Mouse (Mus musculus) kidney, adult 11 months (tissue): ENCODE results near the gene Cfap73.

ENCODE experiments used
- DNase-seq: peaks from one replicate; pipeline ENCODE4 v3.0.0; 2022

Cfap73 gene

DNA sequence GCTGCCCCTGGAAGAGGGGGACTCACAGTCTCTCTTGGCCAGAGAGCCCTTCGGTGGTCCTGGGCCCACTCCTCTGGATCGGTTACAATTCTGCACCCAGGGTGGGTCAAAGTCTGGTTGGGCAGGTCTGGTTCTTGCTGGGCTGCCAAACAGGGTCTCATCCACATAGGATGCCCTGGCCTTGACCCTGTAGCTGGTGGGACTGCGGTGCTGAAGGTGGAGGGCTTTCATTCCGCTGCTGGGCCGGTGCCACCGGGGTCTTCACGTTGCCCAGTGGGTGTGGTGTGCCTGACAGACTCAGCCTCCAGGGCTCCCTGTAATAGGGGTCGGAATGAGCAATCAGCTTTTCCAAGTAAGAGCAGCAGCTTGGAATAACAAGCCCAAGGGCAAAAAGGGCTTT, 22.6 kb downstream of the Cfap73 start:
- DNase-seq, result no peak

GRCm38 (mm10) chr5:120610906-120611305, 23.1 kb downstream of the Cfap73 start:
- DNase-seq, result peak; percentile 52

- no peak for DNase-seq
These were observed 24.7 kb downstream of the Cfap73 start for GRCm38 (mm10) chr5:120609246-120609775.

GRCm38 (mm10) chr5:120607335-120607734, 26.7 kb downstream of the Cfap73 start:
- DNase-seq, result no peak

GRCm38 (mm10) chr5:120606590-120607200, 27.3 kb downstream of the Cfap73 start:
- no peak for DNase-seq

- DNase-seq, result peak; percentile 72
These were observed 28.3 kb downstream of the Cfap73 start for GRCm38 (mm10) chr5:120605688-120606087.

DNA sequence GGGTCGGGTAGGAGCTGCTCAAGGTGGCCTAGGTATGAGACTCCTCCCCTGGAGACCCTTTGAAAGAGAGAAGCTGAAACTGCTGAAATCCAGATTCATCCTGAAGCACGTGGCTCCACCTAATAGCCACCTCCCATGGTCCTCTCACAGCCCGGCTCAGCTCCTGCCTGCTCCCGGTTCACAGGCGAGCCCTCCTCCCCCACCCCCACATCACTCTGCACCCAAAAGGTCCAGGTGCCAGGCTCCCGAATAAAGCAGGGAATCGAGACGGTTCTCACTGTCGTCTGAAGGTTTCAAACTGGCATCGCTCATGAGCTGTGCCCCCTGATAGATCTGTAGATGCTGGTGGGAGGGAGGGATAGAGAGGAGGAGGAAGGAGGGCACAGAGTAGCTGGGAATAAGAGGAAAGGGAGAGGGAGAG, 28.8 kb downstream of the Cfap73 start:
- no peak for DNase-seq

DNA sequence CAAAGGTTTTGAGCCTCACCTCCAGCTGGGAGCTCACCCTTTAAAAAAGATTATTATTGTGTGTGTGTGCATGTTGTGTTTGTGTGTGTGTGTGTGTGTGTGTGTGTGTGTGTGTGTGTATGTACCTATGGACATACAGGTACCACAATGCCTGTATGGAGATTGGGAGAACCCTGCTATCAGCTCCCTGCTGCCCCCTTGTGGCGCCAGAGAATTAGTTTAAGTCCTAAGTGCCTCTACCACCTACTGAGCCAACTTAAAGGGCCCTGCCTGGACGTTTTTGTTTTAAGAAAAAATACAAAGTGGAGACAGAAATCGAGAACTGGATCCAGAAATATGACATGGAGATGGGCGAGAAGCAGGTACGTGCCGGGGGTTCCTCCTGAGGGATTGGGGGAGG, 29.2 kb downstream of the Cfap73 start:
- peak; percentile 70 for DNase-seq

DNA sequence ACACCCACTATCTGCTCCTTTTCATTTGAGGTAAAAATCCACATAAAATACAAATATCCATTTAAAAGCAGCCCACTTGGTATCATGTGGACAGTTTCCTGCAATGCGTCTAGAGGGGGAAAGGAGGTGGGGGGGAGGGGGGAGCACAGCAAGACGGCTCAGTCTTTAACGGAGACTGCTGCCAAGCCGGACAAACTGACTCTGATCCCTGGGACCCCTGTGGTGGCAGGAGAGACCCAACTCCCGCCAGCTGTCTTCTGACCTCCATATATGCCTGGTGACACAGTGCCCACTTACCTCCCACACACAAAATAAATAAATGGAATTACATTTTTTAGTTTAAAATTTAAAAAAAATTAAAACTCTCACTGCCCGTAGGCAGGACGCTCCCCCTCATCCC, 30.5 kb downstream of the Cfap73 start:
- DNase-seq, result no peak

GRCm38 (mm10) chr5:120602210-120602609, 31.8 kb downstream of the Cfap73 start:
- no peak for DNase-seq

- no peak for DNase-seq
These were observed 32.9 kb downstream of the Cfap73 start for GRCm38 (mm10) chr5:120600946-120601668.

DNA sequence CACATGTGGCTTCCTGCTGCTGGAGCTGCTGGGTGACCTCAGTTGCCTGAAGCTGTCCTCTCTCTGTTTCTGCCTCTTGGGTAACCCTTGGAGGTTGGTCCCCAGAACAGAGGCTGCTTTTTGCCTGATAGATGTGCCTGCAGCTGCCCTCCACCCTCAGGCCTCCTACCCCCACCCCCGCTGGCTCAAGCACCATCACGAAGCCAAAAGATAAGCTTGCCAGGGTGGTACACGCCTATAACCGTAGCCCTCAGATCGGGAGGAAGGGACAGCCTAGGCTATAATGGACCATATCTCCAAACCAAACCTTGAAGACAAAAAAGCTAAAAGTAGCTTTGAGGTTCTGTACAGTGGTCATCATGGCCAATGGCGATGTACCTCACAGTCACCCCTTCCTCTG, 34.4 kb downstream of the Cfap73 start:
- DNase-seq, result no peak

DNA sequence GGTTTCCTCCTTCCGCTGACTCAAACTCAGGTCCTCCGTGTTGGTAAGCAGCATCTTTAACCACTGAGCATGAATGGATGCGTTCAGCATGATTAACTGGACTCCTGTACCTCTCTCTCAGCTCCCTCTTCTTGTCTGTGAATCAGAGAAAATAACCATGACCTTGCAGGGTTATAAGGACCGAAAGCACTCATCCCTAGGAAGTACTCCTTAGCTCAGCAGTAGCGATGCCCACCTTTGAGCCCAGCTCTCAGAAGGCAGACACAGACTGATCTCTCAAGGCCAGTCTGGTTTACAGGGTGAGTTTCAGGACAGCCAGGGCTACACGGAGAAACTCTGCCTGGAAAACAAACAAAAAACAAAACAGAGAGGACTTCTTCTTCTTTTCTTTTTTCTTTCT, 39.5 kb downstream of the Cfap73 start:
- DNase-seq, result peak; percentile 83

DNA sequence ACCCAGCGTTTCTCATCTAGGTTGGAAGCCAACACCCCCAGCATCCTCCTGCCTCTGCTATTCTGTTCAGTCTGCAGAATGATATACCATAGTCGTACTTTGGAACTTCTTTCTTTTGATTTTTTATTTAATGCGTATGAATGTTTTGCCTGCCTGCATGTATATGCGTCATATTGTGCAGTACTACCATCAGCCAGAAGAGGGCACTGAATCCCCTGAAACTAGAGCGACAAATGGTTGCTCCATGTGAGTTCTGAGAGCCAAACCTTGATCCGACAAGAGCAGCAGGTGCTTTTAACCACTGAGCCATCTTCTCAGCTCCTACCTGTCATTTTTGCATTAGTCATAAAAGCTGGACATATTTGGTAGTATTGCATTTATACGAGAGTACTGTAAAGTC, 41.9 kb downstream of the Cfap73 start:
- no peak for DNase-seq

DNA sequence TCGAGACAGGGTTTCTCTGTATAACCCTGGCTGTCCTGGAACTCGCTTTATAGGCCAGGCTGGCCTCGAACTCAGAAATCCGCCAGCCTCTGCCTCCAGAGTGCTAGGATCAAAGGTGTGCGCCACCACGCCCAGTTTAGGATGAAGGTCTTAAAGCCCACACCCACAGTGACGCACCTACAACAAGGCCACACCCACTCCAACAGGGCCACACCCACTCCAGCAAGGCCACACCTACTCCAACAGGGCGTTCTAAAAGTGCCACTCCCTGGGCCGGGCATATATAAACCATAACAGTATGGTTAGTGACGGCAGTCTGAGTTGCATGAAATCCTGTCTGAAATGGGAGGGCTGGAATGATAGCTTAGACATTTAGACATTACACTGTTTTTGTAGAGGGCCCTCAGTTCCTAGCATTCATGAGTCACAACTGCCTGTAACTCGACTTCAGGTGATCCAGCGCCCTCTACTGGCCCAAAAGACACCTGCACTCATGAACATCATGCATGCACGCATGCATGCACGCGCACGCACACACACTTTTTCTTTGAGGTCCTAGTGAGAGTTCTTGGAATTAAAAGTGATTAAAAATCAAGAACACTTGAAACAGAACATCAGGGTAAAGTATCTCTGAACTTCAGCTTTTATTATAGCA, 43.6 kb downstream of the Cfap73 start:
- DNase-seq, result no peak

DNA sequence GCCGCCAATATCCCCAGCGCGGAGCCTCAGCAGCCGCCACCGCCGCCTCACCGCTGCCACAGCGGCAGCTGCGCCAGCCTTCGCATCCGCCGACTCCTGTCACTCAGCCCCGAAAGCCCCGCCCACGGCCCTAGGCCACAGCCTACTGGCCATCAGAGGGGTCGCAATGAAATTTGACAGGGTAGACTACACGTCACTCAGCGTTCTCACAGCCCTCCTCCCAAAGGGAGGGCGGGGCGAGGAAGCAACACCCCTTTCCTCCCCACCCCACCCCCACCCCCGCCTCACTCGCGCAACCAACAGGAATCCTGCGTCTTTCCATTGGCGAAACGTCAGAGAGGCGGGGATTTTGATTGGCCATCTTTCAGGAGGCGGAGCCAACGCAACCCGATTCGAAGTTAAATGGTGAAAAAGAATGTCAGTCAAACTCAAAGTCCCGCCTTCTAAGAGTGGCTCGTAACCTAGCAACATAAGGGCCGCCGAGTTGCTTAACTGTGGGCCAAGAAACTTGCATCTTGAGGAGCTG, 45.4 kb downstream of the Cfap73 start, which contains the start of the genes Tpcn1 and Iqcd:
Tpcn1 (minus strand) TSS at position 105 of the 526 bp plus-strand sequence.
Iqcd (plus strand) TSS at position 448 of the 526 bp plus-strand sequence.
- peak; percentile 98 for DNase-seq

- no peak for DNase-seq
These were observed 46.0 kb downstream of the Cfap73 start for GRCm38 (mm10) chr5:120587940-120588568.

DNA sequence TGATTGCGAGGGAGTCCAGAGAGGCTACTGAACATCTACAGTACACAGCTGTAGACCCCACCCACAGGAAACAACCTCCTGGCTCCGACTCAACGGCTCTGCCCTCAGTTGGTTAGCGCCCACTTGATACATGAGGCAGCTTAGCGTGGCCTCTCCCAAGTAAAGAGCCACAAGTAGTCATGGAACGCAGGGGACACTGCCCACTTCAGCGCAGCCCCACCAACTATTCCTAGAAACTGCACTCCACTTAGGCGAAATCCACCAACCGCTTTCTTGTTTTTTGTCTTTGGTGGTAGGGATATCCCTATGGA, 46.5 kb downstream of the Cfap73 start:
- no peak for DNase-seq

DNA sequence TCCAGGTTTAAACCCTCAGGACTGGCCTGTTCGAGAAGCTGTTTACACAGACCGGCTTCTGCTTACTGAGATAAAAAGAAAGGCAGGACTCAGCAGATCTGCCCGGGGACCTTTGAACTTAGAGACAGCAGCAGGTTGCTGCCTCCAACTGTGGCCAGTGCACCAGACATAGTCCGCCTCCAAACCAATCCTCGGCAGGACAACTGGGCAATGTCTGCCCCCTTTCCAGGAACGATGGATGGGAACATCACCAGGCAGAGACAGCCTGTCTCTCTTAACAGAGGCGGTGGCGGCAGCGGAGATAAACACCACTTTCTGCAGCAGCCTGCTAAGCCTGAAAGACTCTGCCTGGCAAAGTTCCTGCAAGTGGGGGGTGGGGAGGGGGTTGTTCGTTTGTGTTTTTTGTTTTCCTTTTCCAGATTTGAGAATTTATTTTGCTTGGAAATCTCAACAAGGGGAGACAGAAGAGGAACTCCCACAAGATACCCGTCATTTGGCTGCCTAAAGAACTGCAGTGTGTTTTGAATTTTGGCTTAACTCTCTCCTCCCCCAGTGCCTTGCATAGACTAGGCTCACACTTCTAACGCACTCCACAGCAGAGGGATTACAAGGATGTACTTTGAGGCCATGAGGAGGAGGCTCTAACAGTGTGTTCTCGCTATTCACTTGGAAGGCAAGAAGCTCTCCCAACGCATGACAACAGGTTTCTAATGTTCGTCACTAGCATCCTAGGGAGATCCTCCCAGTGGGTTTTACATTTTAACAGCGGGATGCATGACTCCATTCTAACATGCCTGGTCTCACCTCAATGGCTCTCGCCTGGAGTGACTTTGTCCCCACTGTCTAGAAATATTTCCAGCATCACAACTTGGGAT, 47.1 kb downstream of the Cfap73 start:
- peak; percentile 89 for DNase-seq

- no peak for DNase-seq
These were observed 49.1 kb downstream of the Cfap73 start for GRCm38 (mm10) chr5:120584968-120585367.

DNA sequence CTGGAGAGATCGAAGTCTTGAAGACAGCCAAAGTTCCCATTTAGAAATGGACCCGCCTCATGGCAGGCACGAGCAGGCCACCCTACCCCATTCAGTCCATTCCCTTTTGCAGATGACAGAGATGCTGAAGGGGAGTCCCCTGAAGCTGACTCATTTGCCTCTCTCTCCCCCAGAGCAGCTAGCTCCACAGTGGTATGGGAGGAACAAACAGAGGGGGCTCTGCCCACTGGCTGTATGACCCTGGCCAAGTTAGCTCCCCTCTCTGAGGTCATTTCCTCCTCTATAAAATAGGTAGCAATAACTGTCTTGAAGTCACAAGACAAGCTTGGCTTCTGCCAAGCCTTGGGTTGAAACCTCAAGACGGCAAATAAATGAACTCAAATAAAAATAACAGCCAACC, 50.5 kb downstream of the Cfap73 start:
- DNase-seq, result no peak

GRCm38 (mm10) chr5:120582002-120582401, 52.0 kb downstream of the Cfap73 start:
- DNase-seq, result peak; percentile 86
